Mouse (Mus musculus) embryonic facial prominence, embryonic 14.5 days (tissue): Measurements from ENCODE around the gene Gm10570. TPM values are rescaled to one million over a fixed set of nuclear protein-coding genes. Genes with fewer than 3 reads are reported as not detected.

Experiments
- ATAC-seq: fragments of 200-750 bp; cut with Nextera tagmentation; 2 replicates; pipeline ENCODE4 v1.8.0; 2017; ENCODE audit warnings: low read depth, moderate number of reproducible peaks, moderate TSS enrichment
- DNase-seq: peaks from one replicate; pipeline ENCODE4 v3.0.0-alpha.2; 2015; ENCODE audit warnings: low spot score
- H3K27ac ChIP-seq: fragments of 300-500 bp; sonication (generic); replicated peaks from 2 replicates; pipeline ENCODE4 v1.5.1; 2014; ENCODE audit warnings: low read depth, mild to moderate bottlenecking, low read length, moderate library complexity
- H3K27me3 ChIP-seq: fragments of 300-500 bp; sonication (generic); replicated peaks from 2 replicates; pipeline ENCODE4 v1.6.1; 2014; ENCODE audit warnings: low read length; ENCODE audit not compliant: control insufficient read depth, insufficient read depth
- H3K36me3 ChIP-seq: fragments of 300-500 bp; sonication (generic); 2 replicates; pipeline ENCODE4 v1.6.1; 2014; ENCODE audit warnings: low read length, mixed read lengths; ENCODE audit not compliant: control insufficient read depth, insufficient read depth
- H3K4me1 ChIP-seq: fragments of 300-500 bp; sonication (generic); 2 replicates; pipeline ENCODE4 v1.6.1; 2014; ENCODE audit warnings: antibody characterized with exemption, low read length; ENCODE audit not compliant: control insufficient read depth, insufficient read depth
- H3K4me2 ChIP-seq: fragments of 300-500 bp; sonication (generic); 2 replicates; pipeline ENCODE4 v1.6.1; 2014; ENCODE audit warnings: low read depth, mild to moderate bottlenecking, low read length, moderate library complexity, mixed read lengths
- H3K4me3 ChIP-seq: fragments of 300-500 bp; sonication (generic); 2 replicates; pipeline ENCODE4 v1.5.1; 2014; ENCODE audit warnings: low read depth, mild to moderate bottlenecking, low read length
- H3K9ac ChIP-seq: fragments of 300-500 bp; sonication (generic); 2 replicates; pipeline ENCODE4 v1.6.1; 2014; ENCODE audit warnings: low read depth, mild to moderate bottlenecking, low read length, moderate library complexity, mixed read lengths
- H3K9me3 ChIP-seq: fragments of 300-500 bp; sonication (generic); 2 replicates; pipeline ENCODE4 v1.6.1; 2016; ENCODE audit warnings: low read length; ENCODE audit not compliant: control insufficient read depth
- WGBS: fragments of 180-500 bp; shearing (Covaris S2); extraction: QIAGEN DNeasy Blood & Tissue Kit; methylation state at CpG from one replicate; pipeline ENCODE4 v1.1.7; 2014; 5-methylcytosine and 5-hydroxymethylcytosine counted together
- polyA plus RNA-seq: library from polyadenylated mRNA; unstranded; fragments of >200 nt; fragmentation: Nextera tagmentation; extraction: Ambion mirVana; gene quantifications from 2 replicates; pipeline ENCODE4 v1.2.1, GENCODE M21; 2014

The Gm10570 gene
- not detected in 2 replicates for polyA plus RNA-seq

DNA sequence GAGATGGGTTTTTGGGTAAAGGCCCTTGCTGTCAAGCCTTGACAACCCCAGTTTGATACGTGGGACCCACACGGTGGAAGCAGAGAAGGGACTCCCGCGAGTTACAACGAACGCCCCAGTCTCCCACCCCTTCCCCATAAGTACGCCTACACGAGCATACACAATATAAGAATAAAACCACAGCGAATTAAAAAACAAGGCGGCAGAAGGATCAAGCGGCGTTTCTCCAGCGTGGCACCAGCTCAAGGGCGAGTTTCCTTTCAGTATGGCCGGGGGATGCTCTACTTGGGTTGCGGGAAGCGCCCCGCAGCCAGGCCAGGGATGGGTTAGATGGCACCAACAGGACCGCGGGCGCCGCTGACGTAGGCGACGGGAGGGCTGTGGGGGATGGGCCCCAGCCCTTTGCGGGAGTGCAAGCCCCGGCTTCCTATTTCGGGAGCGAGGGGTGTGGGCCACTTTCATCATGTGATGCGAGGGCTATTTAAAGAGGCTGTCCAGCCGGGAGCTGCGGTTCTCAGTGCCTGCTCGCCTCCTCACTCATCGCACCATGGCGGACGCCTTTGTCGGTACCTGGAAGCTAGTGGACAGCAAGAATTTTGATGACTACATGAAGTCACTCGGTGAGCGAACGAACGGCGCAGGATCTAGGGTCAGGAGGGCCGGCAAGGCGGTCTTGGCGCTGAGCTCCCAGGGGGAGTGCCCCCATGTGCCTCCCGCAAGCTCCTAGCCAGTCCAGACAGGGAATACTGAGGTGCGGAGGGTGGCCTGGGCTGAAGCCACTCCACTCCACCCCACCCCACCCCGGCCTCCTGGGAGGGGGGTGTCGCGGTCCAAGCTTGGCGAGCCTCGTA is at the start of gene Gm10570, which contains the start of gene Fabp3:
TSS of gene Gm10570 (minus strand) at position 444 of the 851 bp plus-strand sequence.
TSS of gene Fabp3 (plus strand) at position 365 of the 851 bp plus-strand sequence.
- DNase-seq (peak; percentile 60), ATAC-seq (peak; percentile 63)
- Histone ChIP-seq H3K9ac (peak within 1 kb of the TSS; percentile 56), H3K4me3 (peak within 1 kb of the TSS; percentile 50), H3K4me2 (peak within 1 kb of the TSS; percentile 94), H3K9me3 (no peaks in the 10 kb centered on the region), H3K36me3 (no peaks in the 10 kb centered on the region), H3K4me1 (0 out of 2 replicates have a peak, but pooled peaks cover 5% of the 10 kb centered on the region), H3K27me3 (peaks cover 39% of the 10 kb centered on the region), H3K27ac (no peak within 1 kb of the TSS)
- WGBS, result under 1% methylated on average over 47 of the region's 52 CpGs

DNA sequence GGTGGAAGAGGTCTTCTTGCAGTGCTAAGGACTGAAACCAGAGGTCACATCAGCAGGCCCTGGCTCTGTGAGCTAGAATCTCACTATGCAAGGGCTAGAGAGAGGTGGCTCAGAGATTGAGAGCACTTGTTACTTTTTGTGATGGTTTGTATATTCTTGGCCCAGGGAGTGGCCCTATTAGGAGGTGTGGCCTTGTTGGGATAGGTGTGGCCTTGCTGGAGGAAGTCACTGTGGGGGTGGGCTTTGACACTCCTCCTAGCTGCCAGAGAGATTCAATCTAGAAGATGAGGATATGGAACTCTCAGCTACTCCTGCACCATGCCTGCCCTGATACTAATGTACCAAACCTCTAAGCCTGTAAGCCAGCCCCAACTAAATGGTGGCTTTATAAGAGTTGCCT is 49.5 kb upstream of the Gm10570 start:
- H3K4me2 ChIP-seq, result no peak overlapping the region
- no peak overlapping the region for H3K4me3 ChIP-seq
- peaks cover 18% of the 10 kb centered on the region for H3K36me3 ChIP-seq
- ATAC-seq, result no peak
- H3K9ac ChIP-seq, result no peak overlapping the region
- peaks cover 13% of the 10 kb centered on the region for H3K4me1 ChIP-seq
- no peaks in the 10 kb centered on the region for H3K27me3 ChIP-seq
- H3K9me3 ChIP-seq, result no peaks in the 10 kb centered on the region
- DNase-seq, result no peak
- no peak overlapping the region for H3K27ac ChIP-seq

DNA sequence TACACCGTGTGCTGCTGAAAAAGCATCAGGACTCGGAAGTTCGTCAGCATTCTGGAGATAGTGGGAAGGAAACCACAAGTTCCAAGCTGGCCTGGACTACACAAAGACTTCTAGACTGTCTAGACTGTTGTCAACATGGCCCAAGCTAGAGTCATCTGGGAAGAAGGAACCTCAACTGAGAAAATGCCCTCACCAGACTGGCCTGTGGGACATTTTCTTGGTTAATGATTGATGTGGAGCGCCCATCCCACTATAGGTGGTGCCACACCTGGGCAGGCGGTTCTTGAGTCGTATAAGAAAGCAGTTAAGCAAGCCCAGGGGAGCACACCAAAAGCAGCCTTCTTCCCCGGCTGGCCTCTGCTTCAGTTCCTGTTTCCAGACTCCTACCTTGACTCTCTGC is 44.1 kb upstream of the Gm10570 start:
- DNase-seq, result no peak
- peaks cover 61% of the 10 kb centered on the region for H3K36me3 ChIP-seq
- no peaks in the 10 kb centered on the region for H3K9me3 ChIP-seq
- no peaks in the 10 kb centered on the region for H3K27me3 ChIP-seq
- no peak overlapping the region for H3K4me3 ChIP-seq
- 90% methylated on average over 7 of the region's 7 CpGs for WGBS
- H3K4me1 ChIP-seq, result no peaks in the 10 kb centered on the region
- ATAC-seq, result no peak
- no peak overlapping the region for H3K9ac ChIP-seq
- H3K27ac ChIP-seq, result no peak overlapping the region
- no peak overlapping the region for H3K4me2 ChIP-seq

GRCm38 (mm10) chr4:130350690-130351422 is 42.4 kb upstream of the Gm10570 start:
- H3K4me1 ChIP-seq, result no peaks in the 10 kb centered on the region
- ATAC-seq (no peak), DNase-seq (peak; percentile 4)
- no peaks in the 10 kb centered on the region for H3K9me3 ChIP-seq
- H3K27me3 ChIP-seq, result no peaks in the 10 kb centered on the region
- H3K27ac ChIP-seq, result no peak overlapping the region
- H3K4me3 ChIP-seq, result no peak overlapping the region
- H3K4me2 ChIP-seq, result no peak overlapping the region
- peaks cover 69% of the 10 kb centered on the region for H3K36me3 ChIP-seq
- WGBS, result 89% methylated on average over 16 of the region's 16 CpGs
- H3K9ac ChIP-seq, result no peak overlapping the region

DNA sequence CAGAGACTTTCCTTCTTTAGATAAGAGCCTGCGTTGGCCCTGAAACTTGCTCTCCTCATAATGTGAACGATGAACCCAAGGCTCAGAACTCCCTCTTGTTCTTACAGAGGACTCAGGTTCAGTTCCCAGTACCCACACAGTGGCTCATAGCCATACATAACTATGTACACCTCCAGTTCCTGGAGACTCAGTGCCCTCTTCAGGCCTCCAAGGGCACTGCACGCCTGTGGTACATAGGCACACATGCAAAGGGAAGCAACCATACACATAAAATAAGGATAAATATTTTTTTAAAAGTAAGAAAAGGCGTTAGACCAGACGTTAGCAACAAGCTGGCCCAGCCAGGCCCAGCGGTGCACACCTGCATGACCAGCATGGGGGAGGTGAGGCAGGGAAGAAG is 41.2 kb upstream of the Gm10570 start:
- H3K4me1 ChIP-seq, result no peaks in the 10 kb centered on the region
- H3K27me3 ChIP-seq, result no peaks in the 10 kb centered on the region
- no peak overlapping the region for H3K4me2 ChIP-seq
- peaks cover 69% of the 10 kb centered on the region for H3K36me3 ChIP-seq
- H3K27ac ChIP-seq, result no peak overlapping the region
- DNase-seq (no peak), ATAC-seq (no peak)
- H3K9ac ChIP-seq, result no peak overlapping the region
- H3K9me3 ChIP-seq, result no peaks in the 10 kb centered on the region
- WGBS, result 98% methylated on average over 6 of the region's 6 CpGs
- H3K4me3 ChIP-seq, result no peak overlapping the region

- 18% methylated on average over 4 of the region's 4 CpGs for WGBS
- peak; percentile 74 for DNase-seq
- ATAC-seq, result 0 out of 2 replicates have a peak, but pooled peaks have one; percentile 33
- peaks cover 34% of the 10 kb centered on the region for H3K36me3 ChIP-seq
- H3K27me3 ChIP-seq, result no peaks in the 10 kb centered on the region
- no peaks in the 10 kb centered on the region for H3K9me3 ChIP-seq
- H3K4me1 ChIP-seq, result no peaks in the 10 kb centered on the region
- H3K9ac ChIP-seq, result no peak overlapping the region
- no peak overlapping the region for H3K27ac ChIP-seq
- no peak overlapping the region for H3K4me2 ChIP-seq
- no peak overlapping the region for H3K4me3 ChIP-seq
Observed at GRCm38 (mm10) chr4:130341691-130342090, 33.2 kb upstream of the Gm10570 start.

DNA sequence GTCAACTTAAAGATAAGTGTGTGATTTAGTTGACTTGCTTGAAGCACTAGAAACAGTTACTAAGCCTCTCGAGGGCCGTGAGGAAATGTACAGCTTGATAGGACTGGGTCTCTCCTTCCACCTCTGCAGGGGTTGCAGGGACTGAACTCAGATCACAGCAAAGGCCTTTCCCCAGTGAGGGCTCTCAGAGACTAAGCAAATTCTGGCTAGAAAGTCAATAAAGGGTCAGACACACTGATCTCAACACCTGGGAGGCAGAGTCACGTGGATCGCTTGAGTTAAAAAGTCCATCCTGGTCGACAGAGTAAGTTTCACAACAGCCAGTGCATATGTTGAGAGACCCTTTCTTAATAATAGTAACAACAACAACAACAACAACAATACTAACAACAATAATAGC is 27.4 kb upstream of the Gm10570 start:
- H3K36me3 ChIP-seq, result peaks cover 62% of the 10 kb centered on the region
- no peak overlapping the region for H3K27ac ChIP-seq
- H3K4me3 ChIP-seq, result no peak overlapping the region
- no peaks in the 10 kb centered on the region for H3K27me3 ChIP-seq
- ATAC-seq, result no peak
- H3K4me1 ChIP-seq, result no peaks in the 10 kb centered on the region
- H3K4me2 ChIP-seq, result no peak overlapping the region
- WGBS, result 85% methylated on average over 5 of the region's 5 CpGs
- no peak overlapping the region for H3K9ac ChIP-seq
- no peaks in the 10 kb centered on the region for H3K9me3 ChIP-seq
- DNase-seq, result no peak

DNA sequence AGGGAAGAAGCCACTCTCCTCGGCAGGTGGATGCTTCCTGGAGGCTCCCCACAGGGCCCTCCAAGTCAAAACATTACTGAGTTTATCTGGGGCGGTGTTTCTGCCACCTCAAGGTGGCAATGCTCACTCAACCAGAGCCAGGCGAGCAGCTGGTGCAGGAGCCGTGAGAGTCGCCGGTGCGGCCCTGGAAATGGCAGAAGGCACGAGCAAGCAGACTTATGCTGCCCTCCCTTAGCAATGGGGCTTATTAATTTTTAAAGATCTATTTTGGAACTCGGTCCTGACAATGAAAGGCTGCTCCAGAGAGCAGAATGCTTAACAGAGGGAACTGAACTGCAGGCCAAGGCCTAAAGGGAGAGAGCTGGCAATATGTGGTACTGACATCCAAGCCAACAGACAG is 18.9 kb upstream of the Gm10570 start:
- Histone ChIP-seq H3K4me3 (no peak overlapping the region), H3K4me1 (no peaks in the 10 kb centered on the region), H3K27ac (no peak overlapping the region), H3K27me3 (no peaks in the 10 kb centered on the region), H3K9ac (no peak overlapping the region), H3K36me3 (peaks cover 75% of the 10 kb centered on the region), H3K4me2 (no peak overlapping the region), H3K9me3 (no peaks in the 10 kb centered on the region)
- DNase-seq, result no peak
- no peak for ATAC-seq
- 89% methylated on average over 9 of the region's 9 CpGs for WGBS
